Mouse (Mus musculus): ENCODE results near the gene Nppc.

The Nppc gene

DNA sequence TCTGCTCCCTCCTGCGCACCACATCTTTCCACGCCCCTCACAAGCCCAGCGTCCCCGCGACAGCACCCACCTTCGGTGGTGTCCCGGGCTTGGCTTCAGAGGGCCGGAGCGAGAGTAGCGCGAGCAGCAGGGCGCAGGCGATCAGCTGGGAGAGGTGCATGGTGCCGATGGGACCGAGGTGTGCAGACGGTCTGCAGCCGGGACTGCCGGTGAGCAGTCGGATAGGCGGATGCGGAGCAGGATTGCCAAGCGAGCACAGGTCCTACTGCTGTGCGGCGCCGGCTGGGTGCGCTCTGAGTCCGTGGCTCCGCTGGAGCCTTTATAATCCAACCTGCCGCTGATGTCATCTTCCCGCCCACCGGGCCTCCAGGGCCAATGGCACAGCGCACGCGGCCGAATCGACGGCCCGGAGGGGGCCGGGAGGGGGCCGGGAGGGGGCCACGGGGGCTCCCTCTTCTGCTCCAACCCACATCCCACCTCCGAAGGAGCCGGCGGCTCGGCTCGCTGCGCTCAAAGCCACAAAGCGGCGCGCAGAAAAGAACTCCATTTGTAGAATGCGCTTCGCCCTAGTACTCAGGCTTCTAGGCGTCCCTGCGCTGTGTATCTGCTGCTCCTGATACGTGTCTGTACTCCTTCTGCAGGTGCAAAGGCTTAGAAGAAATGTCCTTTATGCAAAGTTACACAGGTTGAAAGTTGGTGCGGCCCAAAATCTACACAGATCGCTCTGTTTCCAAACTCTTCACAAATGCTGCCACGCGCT is at the start of gene Nppc:
Gene Nppc (minus strand): TSS at position 293 of the 760 bp plus-strand sequence.
- CTCF ChIA-PET: no interaction called here

DNA sequence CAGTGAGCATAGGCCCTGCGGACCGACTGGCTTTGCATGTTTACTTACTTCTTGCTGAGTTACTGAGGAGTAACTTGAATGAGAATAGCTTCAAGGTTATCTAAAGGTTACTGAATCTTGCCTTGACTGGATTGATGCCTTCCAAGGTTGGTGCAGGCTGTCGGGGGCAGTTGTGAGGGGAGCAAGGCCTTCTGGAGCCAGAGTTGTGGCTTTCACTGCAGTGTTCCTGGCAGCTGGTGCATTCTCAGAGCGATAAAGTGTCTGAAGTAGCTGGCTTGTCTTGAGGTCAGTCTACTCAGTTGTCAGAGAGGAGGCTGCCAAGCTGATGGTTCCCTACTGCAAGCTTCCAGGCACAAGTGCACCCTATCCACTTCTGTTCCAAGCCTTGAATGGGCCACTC is 49.0 kb upstream of the Nppc start:
- CTCF ChIA-PET: no interaction called here

GRCm38 (mm10) chr1:86718190-86718589 is 47.8 kb upstream of the Nppc start:
- CTCF ChIA-PET: no interaction called here

DNA sequence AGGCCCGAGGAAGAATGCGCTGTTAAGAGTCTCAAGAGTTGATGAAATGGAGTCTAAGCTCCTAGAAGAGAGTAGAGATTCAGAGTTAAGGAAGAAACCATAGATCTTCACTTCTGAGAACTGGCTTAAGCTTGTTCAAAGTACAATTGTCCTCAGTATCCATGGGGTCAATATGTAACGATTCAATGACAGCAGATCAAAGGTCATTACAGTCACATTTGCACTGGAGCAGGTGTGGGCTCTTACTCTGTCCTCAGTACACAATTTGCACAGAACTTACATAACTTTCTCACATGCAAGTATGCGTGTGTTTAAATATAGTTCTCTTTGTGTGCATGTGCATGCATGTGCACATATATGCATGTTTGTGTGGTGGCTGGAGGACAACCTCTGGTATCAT is 42.7 kb upstream of the Nppc start:
- CTCF ChIA-PET: no interaction called here

- CTCF ChIA-PET: no interaction called here
Measured at GRCm38 (mm10) chr1:86712045-86712444, 41.7 kb upstream of the Nppc start.

GRCm38 (mm10) chr1:86709546-86709945 is 39.2 kb upstream of the Nppc start:
- CTCF ChIA-PET: interaction anchor here (0.6 to 0.7 kb wide), 2 partner anchors 21 to 331 kb away, joined by 7 to 15 read pairs; no protein-coding TSS in a partner anchor

GRCm38 (mm10) chr1:86705461-86705860 is 35.1 kb upstream of the Nppc start:
- CTCF ChIA-PET: interaction anchor here (0.6 kb wide), 1 partner anchor 470 kb away, joined by 3 read pairs; no protein-coding TSS in a partner anchor

DNA sequence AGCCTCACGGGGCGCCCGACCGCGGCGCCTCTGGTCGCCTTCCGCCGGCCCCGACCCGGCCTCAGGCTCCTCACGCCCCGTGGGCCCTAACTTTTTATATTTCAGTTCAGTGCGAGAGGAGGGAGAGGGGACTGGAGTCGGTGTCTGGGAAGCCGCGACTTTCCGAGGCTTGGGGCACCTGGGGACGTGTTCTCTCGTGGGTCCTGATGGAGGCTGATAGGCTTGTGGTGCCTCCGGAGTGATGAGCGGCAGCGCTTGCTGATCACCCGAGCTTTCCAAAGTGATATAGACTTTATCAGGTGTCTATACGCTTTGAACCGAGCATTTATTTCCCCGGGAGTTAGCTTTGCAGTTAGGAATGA is 33.6 kb upstream of the Nppc start:
- CTCF ChIA-PET: no interaction called here

- CTCF ChIA-PET: no interaction called here
Measured at GRCm38 (mm10) chr1:86703300-86703964, 33.1 kb upstream of the Nppc start, which contains the start of gene Dis3l2. TSS of gene Dis3l2 (plus strand) at chr1:86703808.

DNA sequence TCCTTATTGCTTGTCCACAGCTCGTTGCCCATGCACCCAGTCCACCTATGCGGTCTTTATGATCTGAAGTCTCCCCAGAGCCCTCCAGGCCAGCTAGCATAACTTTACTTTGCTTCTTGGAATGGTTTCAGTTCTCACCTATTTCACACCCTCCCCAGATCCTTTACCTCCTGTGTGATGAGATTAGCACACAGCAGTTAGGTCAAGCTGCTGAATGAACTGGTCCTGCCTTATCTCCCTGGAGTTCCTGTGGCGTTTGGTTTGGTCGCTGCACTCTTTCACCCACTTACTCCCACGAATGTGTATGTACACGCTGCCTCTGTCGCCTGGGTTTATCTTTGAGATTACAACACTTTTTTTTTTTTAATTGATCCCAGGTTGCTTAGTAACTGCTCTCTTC is 30.0 kb upstream of the Nppc start:
- CTCF ChIA-PET: interaction anchor here (0.7 kb wide), 1 partner anchor 520 kb away, joined by 3 read pairs; no protein-coding TSS in a partner anchor

DNA sequence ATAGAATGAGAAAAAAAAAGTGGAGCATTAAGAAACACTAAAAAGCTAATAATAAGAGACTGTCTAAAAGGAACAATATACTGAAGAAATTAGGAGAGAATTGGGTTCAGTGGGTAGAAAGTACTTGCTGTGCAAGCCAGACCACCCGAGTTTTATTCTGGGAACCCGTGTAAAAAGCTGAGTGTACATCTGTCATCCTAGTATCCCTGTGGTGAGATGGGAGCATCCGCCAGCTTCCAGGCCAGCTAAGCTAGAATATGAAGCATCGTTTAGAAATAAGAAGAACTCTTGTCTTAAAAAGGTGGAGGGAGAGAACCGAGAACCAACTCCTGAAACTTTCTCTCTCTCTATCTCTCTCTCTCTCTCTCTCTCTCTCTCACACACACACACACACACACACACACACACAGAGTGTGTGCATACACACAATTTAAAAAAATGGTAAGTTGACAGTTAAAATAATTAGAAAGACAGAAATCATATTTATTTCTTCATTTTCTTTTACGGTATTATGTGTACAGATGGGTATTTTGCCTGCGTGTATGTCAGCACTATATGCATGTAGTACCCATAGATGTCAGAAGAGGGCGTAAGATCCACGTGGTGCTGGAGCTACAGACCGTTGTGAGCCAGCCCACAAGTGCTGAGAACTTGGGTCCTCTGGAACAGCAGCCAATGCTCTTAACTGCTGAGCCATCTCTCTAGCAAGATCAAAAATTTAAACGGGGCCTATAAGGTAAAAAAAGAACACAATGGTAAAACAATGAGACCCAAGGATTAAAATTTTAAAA is 29.2 kb upstream of the Nppc start:
- CTCF ChIA-PET: interaction anchor here (0.7 kb wide), 1 partner anchor 521 kb away, joined by 3 read pairs; no protein-coding TSS in a partner anchor

GRCm38 (mm10) chr1:86698721-86699120 is 28.4 kb upstream of the Nppc start:
- CTCF ChIA-PET: no interaction called here

- CTCF ChIA-PET: interaction anchor here (0.7 to 0.9 kb wide), 3 partner anchors 20 to 827 kb away, joined by 3 to 6 read pairs (median 5); no protein-coding TSS in a partner anchor
Measured at GRCm38 (mm10) chr1:86696948-86697347, 26.6 kb upstream of the Nppc start.

DNA sequence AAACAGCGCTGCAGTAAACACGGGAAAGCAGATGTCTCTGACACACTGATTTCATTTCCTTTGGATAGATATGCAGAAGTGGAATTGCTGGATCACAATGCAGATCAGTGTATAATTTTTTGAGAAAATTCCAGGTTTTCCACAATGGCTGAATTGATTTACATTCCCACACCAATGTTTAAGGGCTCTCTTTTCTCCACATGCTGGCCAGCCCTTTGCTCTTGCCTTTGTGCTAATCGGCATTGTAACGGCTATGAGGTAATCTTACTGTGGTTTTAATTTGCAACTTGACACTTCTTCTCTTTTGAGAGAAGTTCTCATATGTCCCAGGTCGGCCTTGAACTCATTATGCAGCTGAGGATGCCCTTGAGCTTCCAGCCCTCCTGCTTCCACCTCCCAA is 20.7 kb upstream of the Nppc start:
- CTCF ChIA-PET: no interaction called here

DNA sequence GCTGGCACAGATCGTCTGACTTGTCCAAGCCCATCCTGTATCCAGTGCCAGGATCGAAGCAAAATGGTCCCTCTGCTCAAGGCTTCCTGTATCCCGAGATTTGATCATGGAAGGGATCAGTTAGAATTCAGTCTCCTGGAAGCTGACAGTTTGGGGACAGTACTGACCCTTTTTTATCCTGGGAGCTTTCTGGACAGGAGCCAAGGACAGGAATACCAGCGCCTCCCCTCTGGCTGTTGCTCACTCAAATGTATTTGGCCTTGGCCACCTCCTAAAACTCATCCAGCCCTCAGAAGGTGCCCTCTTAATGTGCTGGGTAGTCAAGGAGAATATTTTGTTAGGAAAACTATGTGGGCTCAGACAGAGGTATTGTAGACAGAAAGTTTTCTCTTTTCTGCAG is 16.9 kb upstream of the Nppc start:
- CTCF ChIA-PET: no interaction called here

- CTCF ChIA-PET: interaction anchor here (0.6 kb wide), 1 partner anchor 189 kb away, joined by 6 read pairs; no protein-coding TSS in a partner anchor
Measured at GRCm38 (mm10) chr1:86678667-86679066, 8.3 kb upstream of the Nppc start.

GRCm38 (mm10) chr1:86677624-86678023 is 7.3 kb upstream of the Nppc start:
- CTCF ChIA-PET: no interaction called here

DNA sequence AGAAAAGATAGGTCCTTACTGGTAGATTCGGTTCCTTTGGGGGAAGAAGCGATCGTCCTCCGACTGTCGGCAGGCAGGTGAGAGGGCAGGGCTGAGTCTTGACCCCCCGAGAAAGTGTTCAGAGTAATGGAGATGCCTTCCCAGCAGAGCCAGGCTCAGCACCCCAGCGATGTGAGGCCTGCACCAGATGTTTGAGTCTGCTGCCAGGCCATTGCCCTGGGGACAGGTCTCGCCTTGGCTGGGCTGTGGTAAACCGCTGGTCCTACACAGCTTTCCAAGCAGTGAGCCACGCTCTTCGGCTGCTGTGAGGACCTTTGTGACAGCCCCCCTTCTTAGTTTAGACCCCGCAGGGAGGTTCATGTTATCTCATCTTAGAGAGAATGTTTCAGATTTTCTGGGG is 4.8 kb upstream of the Nppc start:
- CTCF ChIA-PET: no interaction called here

- CTCF ChIA-PET: no interaction called here
Measured at GRCm38 (mm10) chr1:86674385-86674784, 4.0 kb upstream of the Nppc start.

DNA sequence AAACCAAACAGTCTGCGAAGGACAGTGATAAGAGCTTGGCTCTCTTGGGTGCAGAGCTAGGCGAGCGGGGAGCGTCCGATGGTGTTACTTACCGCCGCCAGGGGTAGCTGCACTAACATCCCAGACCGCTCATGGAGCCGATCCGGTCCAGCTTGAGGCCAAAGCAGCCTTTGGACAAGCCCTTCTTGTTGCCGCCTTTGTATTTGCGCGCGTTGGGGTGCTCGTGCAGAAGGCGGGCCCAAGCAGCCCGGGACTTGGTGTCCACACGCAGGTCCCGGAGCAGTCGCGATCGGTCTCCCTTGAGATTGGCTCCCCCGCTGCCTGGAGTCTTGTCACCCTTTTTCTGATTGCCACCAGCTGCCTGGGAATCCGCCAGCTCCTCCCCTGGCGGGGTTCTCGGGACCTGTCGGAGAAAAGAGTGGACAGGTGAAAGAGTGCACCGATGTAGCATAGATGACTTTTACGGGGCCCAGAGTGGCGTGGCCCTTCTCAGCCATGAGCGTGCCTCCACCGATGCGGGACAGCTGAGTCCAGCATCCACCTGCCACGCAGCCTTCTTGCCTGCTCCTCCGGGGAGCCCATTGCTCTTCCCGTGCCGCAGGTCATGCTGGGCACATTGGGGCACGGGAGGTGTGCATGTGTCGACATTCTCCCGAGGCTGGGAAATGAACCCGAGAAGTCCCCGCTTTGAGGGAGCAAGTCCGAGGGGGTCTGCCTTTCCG is 658 bp downstream of the Nppc start:
- CTCF ChIA-PET: no interaction called here

GRCm38 (mm10) chr1:86665091-86665490 is 5.3 kb downstream of the Nppc start:
- CTCF ChIA-PET: no interaction called here

DNA sequence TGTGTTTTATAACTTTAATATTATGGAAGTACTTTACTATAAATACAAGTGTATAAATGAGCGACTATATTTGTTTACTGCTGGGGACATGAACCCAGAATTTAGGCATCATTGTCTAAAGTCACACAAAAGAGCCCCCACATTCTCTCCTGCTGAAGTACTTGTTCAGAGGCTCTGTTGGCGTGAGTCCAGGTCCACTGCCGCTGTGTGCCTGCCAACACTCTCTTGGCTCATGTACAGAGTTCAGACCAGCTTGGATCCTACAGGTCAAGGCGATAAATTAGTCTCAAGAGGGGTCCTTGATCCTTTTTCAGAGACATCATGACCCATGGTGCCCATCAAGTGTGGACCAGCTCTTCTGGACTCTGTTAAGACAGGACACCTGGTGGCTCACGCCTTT is 13.3 kb downstream of the Nppc start:
- CTCF ChIA-PET: no interaction called here

All from spleen, embryonic (tissue).